8 mouse cellular contexts compared by ENCODE assay signal in genomic region chr9:86695818-86696261, GRCm38 (mm10). TPM values are rescaled to one million over a fixed set of nuclear protein-coding genes. Genes with fewer than 3 reads are reported as not detected.
A peak's percentile ranks its signal among the peaks of the same experiment; 100 is the strongest.
DNase-seq lines count a peak whose midpoint lies in the region; ATAC-seq and TF ChIP-seq lines count a peak whose summit lies in the region.

Me1 (minus strand) TSS chr9:86695953.

- H3K4me3 ChIP-seq in E14TG2a.4 (replicated peaks; ENCODE audit: low read length) = peak within 1 kb of the TSS; percentile 90
- H3K4me3 ChIP-seq in kidney, adult 2 months (ENCODE audit: insufficient read depth, low read depth, low read length) = peak within 1 kb of the TSS; percentile 77
- peak within 1 kb of the TSS; percentile 73 for H3K4me3 ChIP-seq in liver, embryonic 11.5 days (ENCODE audit: low read depth, low read length)

- H3K9ac ChIP-seq in liver, embryonic 11.5 days (ENCODE audit: low read depth, low read length) = peak within 1 kb of the TSS; percentile 75

- peak; percentile 84 for ATAC-seq in liver, embryonic 11.5 days (replicated peaks; ENCODE audit: low FRiP score)
- no peak for ATAC-seq in activated CD4-positive, CD25-positive, alpha-beta regulatory T cell, adult 4 months

- H3K9me3 ChIP-seq in E14TG2a.4 (ENCODE audit: low read length) = no peaks in the 10 kb centered on the region
- no peaks in the 10 kb centered on the region for H3K9me3 ChIP-seq in liver, embryonic 11.5 days (ENCODE audit: control insufficient read depth, low read length)

- peak within 1 kb of the TSS; percentile 68 for H3K27ac ChIP-seq in kidney, adult 2 months (ENCODE audit: insufficient read depth, low read depth, low read length)
- H3K27ac ChIP-seq in liver, embryonic 11.5 days (ENCODE audit: low read depth, low read length) = no peak within 1 kb of the TSS

- H3K4me2 ChIP-seq in liver, embryonic 11.5 days = peak within 1 kb of the TSS; percentile 97

- no peak for TF ChIP-seq POLR2A in kidney, adult 2 months (IDR thresholded peaks at IDR 0.05; ENCODE audit: low read depth, low read length)

- peaks cover 17% of the 10 kb centered on the region for H3K27me3 ChIP-seq in E14TG2a.4 (ENCODE audit: insufficient read depth, low read length)
- H3K27me3 ChIP-seq in kidney, adult 2 months (replicated peaks; ENCODE audit: control insufficient read depth, insufficient read depth, low read length) = no peaks in the 10 kb centered on the region
- H3K27me3 ChIP-seq in liver, embryonic 11.5 days (replicated peaks; ENCODE audit: control insufficient read depth, insufficient read depth, low read length) = no peaks in the 10 kb centered on the region

- peak; percentile 36 for DNase-seq in adipocyte (ENCODE audit: low spot score)
- DNase-seq in embryo, embryonic 9.5 days (ENCODE audit: extremely low spot score) = peak; percentile 60
- no peak for DNase-seq in heart, adult 8-10 months (ENCODE audit: low spot score)
- DNase-seq in kidney, adult 2 months = peak; percentile 75
- DNase-seq in liver, embryonic 11.5 days (ENCODE audit: low spot score) = peak; percentile 53
- peak; percentile 59 for DNase-seq in neural tube, embryonic 10.5 days (ENCODE audit: extremely low spot score, low spot score)

- peaks cover 5% of the 10 kb centered on the region for H3K4me1 ChIP-seq in E14TG2a.4 (replicated peaks; ENCODE audit: low read depth, low read length)
- peaks cover 9% of the 10 kb centered on the region for H3K4me1 ChIP-seq in kidney, adult 2 months (ENCODE audit: control insufficient read depth, insufficient read depth, low read length)
- H3K4me1 ChIP-seq in liver, embryonic 11.5 days (replicated peaks; ENCODE audit: control insufficient read depth, insufficient read depth, low read length) = 0 out of 2 replicates have a peak, but pooled peaks cover 3% of the 10 kb centered on the region

- 3% methylated on average over 31 of the region's 46 CpGs for WGBS in kidney, adult 2 months
- WGBS in liver, embryonic 11.5 days = 2% methylated on average over 36 of the region's 46 CpGs

- TF ChIP-seq CTCF in E14TG2a.4 (conservative IDR thresholded peaks at IDR 0.05; ENCODE audit: low read length) = no peak
- TF ChIP-seq CTCF in kidney, adult 2 months (conservative IDR thresholded peaks at IDR 0.05; ENCODE audit: insufficient read depth, insufficient read length, low read depth, low read length) = no peak

- H3K36me3 ChIP-seq in E14TG2a.4 (ENCODE audit: insufficient read depth, low read length) = no peaks in the 10 kb centered on the region
- no peaks in the 10 kb centered on the region for H3K36me3 ChIP-seq in kidney, adult 2 months (ENCODE audit: control insufficient read depth, insufficient read depth, low read length)
- H3K36me3 ChIP-seq in liver, embryonic 11.5 days (ENCODE audit: control insufficient read depth, insufficient read depth, low read length) = no peaks in the 10 kb centered on the region

RNA-seq across cellular contexts. Expression of gene Me1, which starts in this region (rescaled TPM):
- 100 to 1,000 TPM; 113 to 144 (median 120) TPM for total RNA-seq in heart, adult 8-10 months (2022)
- polyA plus RNA-seq in kidney, adult 2 months (2012; rRNA removed) = 150 and 153 TPM in 2 replicates
- polyA plus RNA-seq in liver, embryonic 11.5 days (2014; fragmentation: Nextera tagmentation; extraction: Ambion mirVana) = 6.6 and 7.7 TPM in 2 replicates
- polyA plus RNA-seq in activated CD4-positive, CD25-positive, alpha-beta regulatory T cell, adult 4 months (2017; shearing (Covaris generic)) = not detected

Comparison
In these comparisons a context has a peak if more than half of its experiments do, and no peak if none do; other contexts are left out.
1. RNA of gene Me1 (polyA plus RNA-seq): 150 to 153 TPM in kidney, adult 2 months; 6.6 to 7.7 TPM in liver, embryonic 11.5 days and not detected in activated CD4-positive, CD25-positive, alpha-beta regulatory T cell, adult 4 months; every median in the first group is over 10 times any median in the second.
2. Peak in every context shown above with its lines, with median percentiles within 50 percentile points of each other: H3K4me3 ChIP-seq.